Mouse (Mus musculus) spleen, adult 2 months (tissue): ENCODE results near the gene Usp36.

ENCODE experiments used
- CTCF ChIP-seq: fragments of 200-500 bp; IDR thresholded peaks from 2 replicates; pipeline ENCODE4 v1.5.1; 2011; ENCODE audit warnings: mild to moderate bottlenecking, inconsistent platforms; ENCODE audit not compliant: insufficient read depth, insufficient read length, insufficient replicate concordance; ENCODE audit errors: extremely low read depth
- POLR2A ChIP-seq: fragments of 200-500 bp; IDR thresholded peaks from 2 replicates; pipeline ENCODE4 v1.6.1; 2011; ENCODE audit warnings: low read depth, low read length, inconsistent platforms

GRCm38 (mm10) chr11:118330777-118331176 is 40.7 kb upstream of the Usp36 start:
- TF ChIP-seq POLR2A (no peak), CTCF (no peak)
